Comparison of ENCODE assay signal across 23 mouse cellular contexts in genomic region chr16:91575151-91575550, GRCm38 (mm10). TPM values are rescaled to one million over a fixed set of nuclear protein-coding genes. Genes with fewer than 3 reads are reported as not detected.
DNase-seq lines count a peak whose midpoint lies in the region; ATAC-seq and TF ChIP-seq lines count a peak whose summit lies in the region.
"Had no signal": no experiment of that assay in that cellular context is flagged by ENCODE, and none has a peak within 500 bp of the region (broad histone marks: within the 10 kb centered on the region; RNA-seq: fewer than 3 reads in every experiment).

No protein-coding gene starts in this region.

- DNase-seq in embryonic facial prominence, embryonic 14.5 days (ENCODE audit: low spot score) = peak; percentile 5
- no peak for DNase-seq in embryonic facial prominence, embryonic 10.5 days (ENCODE audit: low spot score)
- no peak for DNase-seq in hindbrain, embryonic 10.5 days (ENCODE audit: low spot score)
- no peak for DNase-seq in kidney, postnatal 0 days (ENCODE audit: low spot score)
- no peak for DNase-seq in kidney, adult 8-10 months
- DNase-seq in ovary, postnatal 36 days (ENCODE audit: low spot score) = peak; percentile 35
- DNase-seq in ovary, postnatal 10 days (ENCODE audit: low spot score) = no peak
- DNase-seq: adrenal gland, adult 8-10 months; B cell, adult 2 months; cerebellum, adult 11-12 months; cerebellum, adult 9-10 months; cerebellum, postnatal 25 days; gastrocnemius, postnatal 14 days; heart, postnatal 10 days; heart, postnatal 4 days had no signal

- no peak overlapping the region for H3K27ac ChIP-seq in embryonic facial prominence, embryonic 14.5 days (replicated peaks; ENCODE audit: low read depth, low read length)
- no peak overlapping the region for H3K27ac ChIP-seq in embryonic facial prominence, embryonic 10.5 days (replicated peaks)
- 0 out of 2 replicates have a peak overlapping the region, but pooled peaks have one; percentile 44 for H3K27ac ChIP-seq in hindbrain, embryonic 13.5 days
- H3K27ac ChIP-seq in hindbrain, embryonic 10.5 days = no peak overlapping the region
- H3K27ac ChIP-seq in kidney, postnatal 0 days = peak overlapping the region; percentile 8; the same call in 1 of the 2 replicates
- H3K27ac ChIP-seq: embryonic facial prominence, embryonic 13.5 days; forebrain, embryonic 15.5 days; heart, embryonic 13.5 days; hindbrain, embryonic 15.5 days had no signal

- H3K36me3 ChIP-seq in embryonic facial prominence, embryonic 14.5 days (ENCODE audit: control insufficient read depth, insufficient read depth, low read length) = peaks cover 15% of the 10 kb centered on the region
- peaks cover 12% of the 10 kb centered on the region for H3K36me3 ChIP-seq in embryonic facial prominence, embryonic 10.5 days (replicated peaks)
- H3K36me3 ChIP-seq in hindbrain, embryonic 13.5 days = peaks cover 44% of the 10 kb centered on the region
- H3K36me3 ChIP-seq in hindbrain, embryonic 10.5 days = peaks cover 33% of the 10 kb centered on the region
- H3K36me3 ChIP-seq in kidney, postnatal 0 days (ENCODE audit: insufficient read depth, low read length) = 0 out of 2 replicates have a peak, but pooled peaks cover 9% of the 10 kb centered on the region
- H3K36me3 ChIP-seq: forebrain, embryonic 15.5 days had no signal

- no peak overlapping the region for H3K4me3 ChIP-seq in embryonic facial prominence, embryonic 14.5 days (ENCODE audit: low read depth, low read length)
- H3K4me3 ChIP-seq in embryonic facial prominence, embryonic 10.5 days = no peak overlapping the region
- no peak overlapping the region for H3K4me3 ChIP-seq in hindbrain, embryonic 13.5 days
- no peak overlapping the region for H3K4me3 ChIP-seq in hindbrain, embryonic 10.5 days
- no peak overlapping the region for H3K4me3 ChIP-seq in kidney, postnatal 0 days (replicated peaks; ENCODE audit: low read depth, low read length)
- H3K4me3 ChIP-seq: embryonic facial prominence, embryonic 13.5 days; forebrain, embryonic 15.5 days; heart, embryonic 13.5 days; hindbrain, embryonic 15.5 days had no signal

- 75% methylated on average over 13 of the region's 13 CpGs for WGBS in embryonic facial prominence, embryonic 14.5 days
- 76% methylated on average over 13 of the region's 13 CpGs for WGBS in embryonic facial prominence, embryonic 10.5 days
- 67% methylated on average over 13 of the region's 13 CpGs for WGBS in hindbrain, embryonic 13.5 days
- WGBS in hindbrain, embryonic 10.5 days = 81% methylated on average over 13 of the region's 13 CpGs
- WGBS in kidney, postnatal 0 days = 71% methylated on average over 13 of the region's 13 CpGs

- TF ChIP-seq CTCF in kidney, postnatal 0 days (IDR thresholded peaks at IDR 0.05; ENCODE audit: low read depth) = no peak

- ATAC-seq in embryonic facial prominence, embryonic 14.5 days (ENCODE audit: low read depth) = no peak; the same call in 1 of the 2 replicates
- no peak for ATAC-seq in hindbrain, embryonic 13.5 days (ENCODE audit: low FRiP score)
- no peak for ATAC-seq in kidney, postnatal 0 days (replicated peaks; ENCODE audit: low FRiP score, low read depth)
- ATAC-seq: CD4-positive, CD25-positive, alpha-beta regulatory T cell, adult 4 months; forebrain, embryonic 15.5 days; inflammation-experienced regulatory T-cells, adult 6 months had no signal

- H3K4me1 ChIP-seq in embryonic facial prominence, embryonic 14.5 days (ENCODE audit: control insufficient read depth, insufficient read depth, low read length) = no peaks in the 10 kb centered on the region
- H3K4me1 ChIP-seq in embryonic facial prominence, embryonic 10.5 days = no peaks in the 10 kb centered on the region; the same call in 1 of the 2 replicates
- peaks cover 8% of the 10 kb centered on the region for H3K4me1 ChIP-seq in hindbrain, embryonic 13.5 days (replicated peaks)
- peaks cover 4% of the 10 kb centered on the region; the same call in 1 of the 2 replicates for H3K4me1 ChIP-seq in hindbrain, embryonic 10.5 days (replicated peaks)
- no peaks in the 10 kb centered on the region for H3K4me1 ChIP-seq in kidney, postnatal 0 days (replicated peaks; ENCODE audit: insufficient read depth, low read length)
- H3K4me1 ChIP-seq: embryonic facial prominence, embryonic 13.5 days; hindbrain, embryonic 15.5 days had no signal

- no peak overlapping the region for H3K4me2 ChIP-seq in embryonic facial prominence, embryonic 14.5 days (ENCODE audit: low read depth, low read length)
- no peak overlapping the region for H3K4me2 ChIP-seq in hindbrain, embryonic 13.5 days
- no peak overlapping the region for H3K4me2 ChIP-seq in kidney, postnatal 0 days (ENCODE audit: low read length)
- H3K4me2 ChIP-seq: embryonic facial prominence, embryonic 13.5 days; forebrain, embryonic 15.5 days; heart, embryonic 13.5 days; hindbrain, embryonic 15.5 days had no signal

- no peaks in the 10 kb centered on the region for H3K27me3 ChIP-seq in embryonic facial prominence, embryonic 14.5 days (replicated peaks; ENCODE audit: control insufficient read depth, insufficient read depth, low read length)
- H3K27me3 ChIP-seq in embryonic facial prominence, embryonic 10.5 days (replicated peaks; ENCODE audit: low read depth, poor library complexity, severe bottlenecking) = no peaks in the 10 kb centered on the region
- no peaks in the 10 kb centered on the region for H3K27me3 ChIP-seq in hindbrain, embryonic 13.5 days
- no peaks in the 10 kb centered on the region for H3K27me3 ChIP-seq in hindbrain, embryonic 10.5 days (ENCODE audit: insufficient read depth, poor library complexity, severe bottlenecking)
- H3K27me3 ChIP-seq in kidney, postnatal 0 days (ENCODE audit: insufficient read depth, low read length) = no peaks in the 10 kb centered on the region
- H3K27me3 ChIP-seq: embryonic facial prominence, embryonic 13.5 days; forebrain, embryonic 15.5 days; heart, embryonic 13.5 days; hindbrain, embryonic 15.5 days had no signal

- no peaks in the 10 kb centered on the region for H3K9me3 ChIP-seq in embryonic facial prominence, embryonic 14.5 days (ENCODE audit: control insufficient read depth, low read length)
- no peaks in the 10 kb centered on the region for H3K9me3 ChIP-seq in embryonic facial prominence, embryonic 10.5 days
- no peaks in the 10 kb centered on the region for H3K9me3 ChIP-seq in hindbrain, embryonic 13.5 days
- no peaks in the 10 kb centered on the region for H3K9me3 ChIP-seq in hindbrain, embryonic 10.5 days
- no peaks in the 10 kb centered on the region for H3K9me3 ChIP-seq in kidney, postnatal 0 days (replicated peaks; ENCODE audit: low read length)
- H3K9me3 ChIP-seq: embryonic facial prominence, embryonic 13.5 days; forebrain, embryonic 15.5 days; G1E; heart, embryonic 13.5 days; hindbrain, embryonic 15.5 days had no signal

- H3K9ac ChIP-seq in embryonic facial prominence, embryonic 14.5 days (ENCODE audit: low read depth, low read length) = no peak overlapping the region
- no peak overlapping the region for H3K9ac ChIP-seq in hindbrain, embryonic 13.5 days
- H3K9ac ChIP-seq in kidney, postnatal 0 days (ENCODE audit: low read depth, low read length) = no peak overlapping the region
- H3K9ac ChIP-seq: embryonic facial prominence, embryonic 13.5 days; forebrain, embryonic 15.5 days; heart, embryonic 13.5 days; hindbrain, embryonic 15.5 days had no signal

RNA-seq across cellular contexts. Expression of gene Tmem50b, which starts 22.4 kb away (rescaled TPM):
- 39.5 and 41.7 TPM in 2 replicates for polyA plus RNA-seq in embryonic facial prominence, embryonic 14.5 days (2014; fragmentation: Nextera tagmentation; extraction: Ambion mirVana)
- 25.6 and 28.5 TPM in 2 replicates for polyA plus RNA-seq in embryonic facial prominence, embryonic 10.5 days (2016; fragmentation: Nextera tagmentation; extraction: Ambion mirVana)
- polyA plus RNA-seq in hindbrain, embryonic 13.5 days (2015; fragmentation: Nextera tagmentation; extraction: Ambion mirVana) = 69.1 and 69.5 TPM in 2 replicates
- polyA plus RNA-seq in hindbrain, embryonic 10.5 days (2016; fragmentation: Nextera tagmentation; extraction: Ambion mirVana) = 37.6 and 45.9 TPM in 2 replicates
- polyA plus RNA-seq in kidney, postnatal 0 days (2015; fragmentation: Nextera tagmentation; extraction: Ambion mirVana) = 42.3 and 45.0 TPM in 2 replicates

RNA-seq across cellular contexts. Expression of gene Ifngr2, which starts 28.3 kb away (rescaled TPM):
- polyA plus RNA-seq in embryonic facial prominence, embryonic 14.5 days (2014; fragmentation: Nextera tagmentation; extraction: Ambion mirVana) = 51.0 and 55.9 TPM in 2 replicates
- polyA plus RNA-seq in embryonic facial prominence, embryonic 10.5 days (2016; fragmentation: Nextera tagmentation; extraction: Ambion mirVana) = 29.9 and 32.7 TPM in 2 replicates
- polyA plus RNA-seq in hindbrain, embryonic 13.5 days (2015; fragmentation: Nextera tagmentation; extraction: Ambion mirVana) = 72.1 and 73.0 TPM in 2 replicates
- 25.1 and 36.7 TPM in 2 replicates for polyA plus RNA-seq in hindbrain, embryonic 10.5 days (2016; fragmentation: Nextera tagmentation; extraction: Ambion mirVana)
- polyA plus RNA-seq in kidney, postnatal 0 days (2015; fragmentation: Nextera tagmentation; extraction: Ambion mirVana) = 42.6 and 51.1 TPM in 2 replicates

RNA-seq across cellular contexts. Expression of gene Dnajc28, which starts 43.7 kb away (rescaled TPM):
- 2.4 and 4.5 TPM in 2 replicates for polyA plus RNA-seq in embryonic facial prominence, embryonic 14.5 days (2014; fragmentation: Nextera tagmentation; extraction: Ambion mirVana)
- 4.2 and 4.6 TPM in 2 replicates for polyA plus RNA-seq in embryonic facial prominence, embryonic 10.5 days (2016; fragmentation: Nextera tagmentation; extraction: Ambion mirVana)
- 5.2 and 7.0 TPM in 2 replicates for polyA plus RNA-seq in hindbrain, embryonic 13.5 days (2015; fragmentation: Nextera tagmentation; extraction: Ambion mirVana)
- 3.2 and 4.5 TPM in 2 replicates for polyA plus RNA-seq in hindbrain, embryonic 10.5 days (2016; fragmentation: Nextera tagmentation; extraction: Ambion mirVana)
- polyA plus RNA-seq in kidney, postnatal 0 days (2015; fragmentation: Nextera tagmentation; extraction: Ambion mirVana) = 4.4 and 4.5 TPM in 2 replicates

Comparison
In these comparisons a context has a peak if more than half of its experiments do, and no peak if none do; other contexts are left out.
1. DNase-seq: peak in embryonic facial prominence, embryonic 14.5 days (single experiment) and ovary, postnatal 36 days (single experiment); none in embryonic facial prominence, embryonic 10.5 days (single experiment), hindbrain, embryonic 10.5 days (single experiment), kidney, postnatal 0 days (single experiment), kidney, adult 8-10 months (0 of 2) and ovary, postnatal 10 days (single experiment).
2. H3K27ac ChIP-seq: peak in hindbrain, embryonic 13.5 days (single experiment) and kidney, postnatal 0 days (single experiment); none in embryonic facial prominence, embryonic 14.5 days (single experiment), embryonic facial prominence, embryonic 10.5 days (single experiment) and hindbrain, embryonic 10.5 days (single experiment).